Mouse (Mus musculus) bone marrow, adult 2 months (tissue): ENCODE measurements around the gene Kirrel3.

Experiments
- CTCF ChIP-seq: fragments of 200-500 bp; IDR thresholded peaks from 2 replicates; pipeline ENCODE4 v1.5.1; 2011; ENCODE audit warnings: low read length, control low read depth; ENCODE audit not compliant: control insufficient read depth, insufficient read depth
- POLR2A ChIP-seq: fragments of 200-500 bp; IDR thresholded peaks from 2 replicates; pipeline ENCODE4 v1.6.1; 2011; ENCODE audit warnings: low read depth, mild to moderate bottlenecking, control low read depth, low read length, borderline replicate concordance; ENCODE audit not compliant: control insufficient read depth

DNA sequence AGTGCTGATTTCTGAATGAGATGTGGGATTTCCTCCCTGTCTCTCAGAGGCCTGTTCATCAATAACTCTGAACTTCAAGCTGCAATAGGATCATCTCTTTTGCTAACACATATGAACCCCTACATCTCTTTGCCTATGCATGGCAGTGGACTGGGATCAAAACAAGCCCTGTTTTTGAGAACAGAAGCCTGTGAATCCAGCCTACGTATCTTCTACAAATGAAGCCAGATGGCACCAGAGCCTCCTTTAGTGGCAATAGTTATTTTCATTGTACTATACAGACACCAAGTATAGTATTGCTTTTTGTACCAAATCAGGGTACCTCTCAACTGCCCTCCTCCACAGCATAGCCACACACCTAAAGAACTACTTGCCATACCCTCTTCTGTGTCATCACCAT is 94.4 kb downstream of the Kirrel3 start:
- TF ChIP-seq CTCF (no peak), POLR2A (no peak)
